Mouse (Mus musculus): ENCODE results near the gene Plcl2. TPM values are rescaled to one million over a fixed set of nuclear protein-coding genes. Genes with fewer than 3 reads are reported as not detected.
"Not testable (repeated sequence)": the region's sequence is repeated elsewhere in the genome, so short reads cannot be mapped to it uniquely, and the experiment has no call there.

Plcl2 gene
- polyA plus RNA-seq, 1 experiment from 2014 or later = 5.0 TPM

- Histone ChIP-seq H3K9me3 (replicated peaks) (no peaks in the 10 kb centered on the region), H3K27ac (no peak overlapping the region), H3K27me3 (ENCODE audit: low read depth, poor library complexity, severe bottlenecking) (no peaks in the 10 kb centered on the region), H3K36me3 (no peaks in the 10 kb centered on the region), H3K4me3 (no peak overlapping the region), H3K4me1 (peaks cover 15% of the 10 kb centered on the region)
- 94% methylated on average over 2 of the region's 2 CpGs for WGBS
- no peak for DNase-seq (ENCODE audit: low spot score)
Observed at GRCm38 (mm10) chr17:50568846-50569245, 59.6 kb downstream of the Plcl2 start.

GRCm38 (mm10) chr17:50570228-50570627 is 61.0 kb downstream of the Plcl2 start:
- H3K27ac ChIP-seq; H3K36me3 ChIP-seq; H3K27me3 ChIP-seq (ENCODE audit: low read depth, poor library complexity, severe bottlenecking); DNase-seq (ENCODE audit: low spot score); H3K4me3 ChIP-seq; H3K9me3 ChIP-seq (replicated peaks): not testable (repeated sequence)
- H3K4me1 ChIP-seq = peaks cover 12% of the 10 kb centered on the region
- WGBS = 93% methylated on average over 5 of the region's 5 CpGs

- Histone ChIP-seq H3K27me3 (ENCODE audit: low read depth, poor library complexity, severe bottlenecking) (no peaks in the 10 kb centered on the region), H3K4me1 (peaks cover 5% of the 10 kb centered on the region), H3K9me3 (replicated peaks) (no peaks in the 10 kb centered on the region), H3K36me3 (no peaks in the 10 kb centered on the region), H3K27ac (no peak overlapping the region), H3K4me3 (no peak overlapping the region)
- 79% methylated on average over 5 of the region's 5 CpGs for WGBS
- no peak for DNase-seq (ENCODE audit: low spot score)
Observed at GRCm38 (mm10) chr17:50570681-50571398, 61.6 kb downstream of the Plcl2 start.

GRCm38 (mm10) chr17:50574161-50574560 is 65.0 kb downstream of the Plcl2 start:
- Histone ChIP-seq H3K4me1 (no peaks in the 10 kb centered on the region), H3K4me3 (no peak overlapping the region), H3K27me3 (ENCODE audit: low read depth, poor library complexity, severe bottlenecking) (no peaks in the 10 kb centered on the region), H3K9me3 (replicated peaks) (no peaks in the 10 kb centered on the region), H3K36me3 (no peaks in the 10 kb centered on the region), H3K27ac (no peak overlapping the region)
- no peak for DNase-seq (ENCODE audit: low spot score)
- WGBS = 99% methylated on average over 12 of the region's 12 CpGs

- Histone ChIP-seq H3K9me3 (replicated peaks) (no peaks in the 10 kb centered on the region), H3K4me3 (no peak overlapping the region), H3K4me1 (no peaks in the 10 kb centered on the region), H3K36me3 (no peaks in the 10 kb centered on the region), H3K27ac (no peak overlapping the region), H3K27me3 (ENCODE audit: low read depth, poor library complexity, severe bottlenecking) (no peaks in the 10 kb centered on the region)
- no peak for DNase-seq (ENCODE audit: low spot score)
- WGBS = 86% methylated on average over 3 of the region's 3 CpGs
Observed at GRCm38 (mm10) chr17:50580416-50580815, 71.2 kb downstream of the Plcl2 start.

- 94% methylated on average over 5 of the region's 5 CpGs for WGBS
- no peaks in the 10 kb centered on the region for H3K4me1 ChIP-seq
- H3K27ac ChIP-seq = no peak overlapping the region
- no peaks in the 10 kb centered on the region for H3K27me3 ChIP-seq (ENCODE audit: low read depth, poor library complexity, severe bottlenecking)
- DNase-seq (ENCODE audit: low spot score) = no peak
- H3K36me3 ChIP-seq = no peaks in the 10 kb centered on the region
- no peaks in the 10 kb centered on the region for H3K9me3 ChIP-seq (replicated peaks)
- no peak overlapping the region for H3K4me3 ChIP-seq
Observed at GRCm38 (mm10) chr17:50586834-50587233, 77.6 kb downstream of the Plcl2 start.

- 69% methylated on average over 3 of the region's 3 CpGs for WGBS
- no peaks in the 10 kb centered on the region for H3K36me3 ChIP-seq
Observed at GRCm38 (mm10) chr17:50587941-50588340, 78.7 kb downstream of the Plcl2 start.

GRCm38 (mm10) chr17:50600178-50600577 is 91.0 kb downstream of the Plcl2 start:
- WGBS = 75% methylated on average over 6 of the region's 6 CpGs
- no peaks in the 10 kb centered on the region for H3K27me3 ChIP-seq (ENCODE audit: low read depth, poor library complexity, severe bottlenecking)
- DNase-seq (ENCODE audit: low spot score) = no peak

More at GRCm38 (mm10) chr17:50587941-50588340, 78.7 kb downstream of the Plcl2 start:
- no peaks in the 10 kb centered on the region for H3K27me3 ChIP-seq (ENCODE audit: low read depth, poor library complexity, severe bottlenecking)
- no peaks in the 10 kb centered on the region for H3K4me1 ChIP-seq
- no peak for DNase-seq (ENCODE audit: low spot score)
- H3K9me3 ChIP-seq (replicated peaks) = no peaks in the 10 kb centered on the region
- no peak overlapping the region for H3K27ac ChIP-seq
- H3K4me3 ChIP-seq = no peak overlapping the region

GRCm38 (mm10) chr17:50600696-50601095 is 91.5 kb downstream of the Plcl2 start:
- no peak for DNase-seq (ENCODE audit: low spot score)
- H3K27me3 ChIP-seq (ENCODE audit: low read depth, poor library complexity, severe bottlenecking) = no peaks in the 10 kb centered on the region
- no peak overlapping the region for H3K27ac ChIP-seq
- H3K4me1 ChIP-seq = no peaks in the 10 kb centered on the region
- WGBS = 76% methylated on average over 1 of the region's 1 CpGs
- no peaks in the 10 kb centered on the region for H3K36me3 ChIP-seq
- H3K4me3 ChIP-seq = no peak overlapping the region
- H3K9me3 ChIP-seq (replicated peaks) = no peaks in the 10 kb centered on the region

More at GRCm38 (mm10) chr17:50600178-50600577, 91.0 kb downstream of the Plcl2 start:
- no peak overlapping the region for H3K27ac ChIP-seq
- no peak overlapping the region for H3K4me3 ChIP-seq
- H3K9me3 ChIP-seq (replicated peaks) = no peaks in the 10 kb centered on the region
- H3K36me3 ChIP-seq = no peaks in the 10 kb centered on the region
- no peaks in the 10 kb centered on the region for H3K4me1 ChIP-seq

GRCm38 (mm10) chr17:50606890-50607289 is 97.7 kb downstream of the Plcl2 start:
- DNase-seq (ENCODE audit: low spot score) = no peak
- H3K4me1 ChIP-seq = no peaks in the 10 kb centered on the region
- WGBS = 98% methylated on average over 2 of the region's 2 CpGs
- peaks cover 20% of the 10 kb centered on the region for H3K36me3 ChIP-seq
- H3K27me3 ChIP-seq (ENCODE audit: low read depth, poor library complexity, severe bottlenecking) = no peaks in the 10 kb centered on the region
- no peaks in the 10 kb centered on the region for H3K9me3 ChIP-seq (replicated peaks)
- no peak overlapping the region for H3K4me3 ChIP-seq
- no peak overlapping the region for H3K27ac ChIP-seq

GRCm38 (mm10) chr17:50609908-50610307 is 100.7 kb downstream of the Plcl2 start:
- Histone ChIP-seq H3K4me1 (no peaks in the 10 kb centered on the region), H3K4me3 (no peak overlapping the region), H3K27ac (no peak overlapping the region), H3K36me3 (peaks cover 43% of the 10 kb centered on the region), H3K9me3 (replicated peaks) (no peaks in the 10 kb centered on the region), H3K27me3 (ENCODE audit: low read depth, poor library complexity, severe bottlenecking) (no peaks in the 10 kb centered on the region)
- DNase-seq (ENCODE audit: low spot score) = no peak
- WGBS = 91% methylated on average over 4 of the region's 4 CpGs

- no peaks in the 10 kb centered on the region for H3K9me3 ChIP-seq (replicated peaks)
- 93% methylated on average over 7 of the region's 7 CpGs for WGBS
- H3K27ac ChIP-seq = no peak overlapping the region
- H3K36me3 ChIP-seq = 0 out of 2 replicates have a peak, but pooled peaks cover 5% of the 10 kb centered on the region
- no peaks in the 10 kb centered on the region for H3K27me3 ChIP-seq (ENCODE audit: low read depth, poor library complexity, severe bottlenecking)
- peaks cover 13% of the 10 kb centered on the region for H3K4me1 ChIP-seq
- H3K4me3 ChIP-seq = no peak overlapping the region
- no peak for DNase-seq (ENCODE audit: low spot score)
Observed at GRCm38 (mm10) chr17:50620794-50621537, 111.8 kb downstream of the Plcl2 start.

GRCm38 (mm10) chr17:50621996-50622395 is 112.8 kb downstream of the Plcl2 start:
- Histone ChIP-seq H3K9me3 (replicated peaks) (no peaks in the 10 kb centered on the region), H3K27me3 (ENCODE audit: low read depth, poor library complexity, severe bottlenecking) (no peaks in the 10 kb centered on the region), H3K27ac (no peak overlapping the region), H3K4me1 (peaks cover 13% of the 10 kb centered on the region), H3K36me3 (no peaks in the 10 kb centered on the region), H3K4me3 (no peak overlapping the region)
- 78% methylated on average over 3 of the region's 3 CpGs for WGBS
- no peak for DNase-seq (ENCODE audit: low spot score)
